ENCODE assay signal across 10 mouse cellular contexts in the genomic region with DNA sequence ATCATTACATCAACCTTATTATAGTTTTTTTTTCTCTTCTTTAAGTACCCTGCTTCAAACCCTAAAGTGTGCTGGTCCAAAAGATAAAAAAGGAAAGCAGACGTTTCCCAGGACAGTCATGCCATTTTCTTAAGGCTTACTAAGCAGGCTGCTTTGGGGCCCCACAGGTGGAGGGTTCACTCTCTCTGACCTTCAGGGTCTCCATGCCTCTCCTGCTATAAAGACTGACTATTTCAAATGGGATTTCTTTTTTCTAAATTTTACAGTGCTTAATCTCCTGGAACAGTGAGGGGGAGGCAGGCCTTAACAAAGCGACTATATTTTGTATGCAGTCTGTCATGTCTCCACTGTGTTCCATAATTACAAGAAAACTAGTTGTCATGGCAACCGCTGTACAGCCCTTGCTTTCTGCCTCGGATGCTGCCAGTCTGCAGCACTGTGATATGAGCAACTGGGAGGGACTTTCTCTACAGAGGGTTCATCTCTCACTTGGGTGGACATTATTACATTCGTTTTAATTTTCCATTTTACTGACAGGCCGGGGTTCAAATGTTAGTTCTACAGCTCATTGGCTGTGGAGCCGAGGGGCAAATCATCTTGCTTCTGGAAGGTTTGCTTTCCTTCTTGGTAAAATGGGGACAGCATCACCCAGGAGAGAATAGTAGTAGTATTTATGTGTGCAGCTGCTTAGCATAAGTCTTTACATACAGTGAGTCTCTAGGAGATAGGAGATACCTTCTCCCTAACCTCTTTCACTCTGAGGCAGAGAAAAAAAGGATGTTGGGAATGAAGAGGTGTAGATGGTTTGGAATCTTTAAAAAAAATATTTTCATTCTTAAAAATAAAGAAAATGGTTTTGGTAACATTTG. TPM values are rescaled to one million over a fixed set of nuclear protein-coding genes. Genes with fewer than 3 reads are reported as not detected.
A peak's percentile ranks its signal among the peaks of the same experiment; 100 is the strongest.
DNase-seq lines count a peak whose midpoint lies in the region; ATAC-seq and TF ChIP-seq lines count a peak whose summit lies in the region.
"Had no signal": no experiment of that assay in that cellular context is flagged by ENCODE, and none has a peak within 500 bp of the region (broad histone marks: within the 10 kb centered on the region; RNA-seq: fewer than 3 reads in every experiment).

No protein-coding gene starts in this region.

- H3K9me3 ChIP-seq in hindbrain, embryonic 16.5 days (ENCODE audit: control insufficient read depth, low read length) = no peaks in the 10 kb centered on the region
- no peaks in the 10 kb centered on the region for H3K9me3 ChIP-seq in midbrain, postnatal 0 days (ENCODE audit: low read length)

- 0 out of 2 replicates have a peak, but pooled peaks have one; percentile 3 for TF ChIP-seq CTCF in midbrain, postnatal 0 days (IDR thresholded peaks at IDR 0.05)

- peak; percentile 92 for ATAC-seq in hindbrain, embryonic 16.5 days
- peak; percentile 90 for ATAC-seq in midbrain, postnatal 0 days (ENCODE audit: low FRiP score)
- no peak for ATAC-seq in activated CD4-positive, CD25-positive, alpha-beta regulatory T cell, adult 4 months
- ATAC-seq: Patski had no signal

- H3K9ac ChIP-seq in hindbrain, embryonic 16.5 days (ENCODE audit: low read depth, low read length) = no peak overlapping the region
- 0 out of 2 replicates have a peak overlapping the region, but pooled peaks have one; percentile 8 for H3K9ac ChIP-seq in midbrain, postnatal 0 days (replicated peaks; ENCODE audit: low read length, poor library complexity, severe bottlenecking)

- H3K36me3 ChIP-seq in hindbrain, embryonic 16.5 days (ENCODE audit: control insufficient read depth, insufficient read depth, low read length) = peaks cover 2% of the 10 kb centered on the region; the same call in 1 of the 2 replicates
- peaks cover 3% of the 10 kb centered on the region for H3K36me3 ChIP-seq in midbrain, postnatal 0 days (ENCODE audit: insufficient read depth, low read length)

- peak overlapping the region; percentile 34 for H3K4me2 ChIP-seq in hindbrain, embryonic 16.5 days (ENCODE audit: low read length)
- peak overlapping the region; percentile 7; the same call in 1 of the 2 replicates for H3K4me2 ChIP-seq in midbrain, postnatal 0 days (ENCODE audit: low read depth, low read length, poor library complexity, severe bottlenecking)

- H3K4me3 ChIP-seq in hindbrain, embryonic 16.5 days (ENCODE audit: low read length) = no peak overlapping the region
- no peak overlapping the region for H3K4me3 ChIP-seq in midbrain, postnatal 0 days (ENCODE audit: low read depth, low read length)
- H3K4me3 ChIP-seq: gastrocnemius, adult 2 months had no signal

- DNase-seq in MN1 (ENCODE audit: low spot score) = peak; percentile 61
- DNase-seq in brain, embryonic 18.5 days (ENCODE audit: low read depth, low spot score) = peak; percentile 86
- peak; percentile 93 for DNase-seq in midbrain, postnatal 0 days (ENCODE audit: low spot score)
- no peak for DNase-seq in thymus, postnatal 36 days
- no peak for DNase-seq in thymus, postnatal 0 days (ENCODE audit: low spot score)
- DNase-seq: gastrocnemius, adult 2 months; liver had no signal

- H3K27ac ChIP-seq in hindbrain, embryonic 16.5 days (ENCODE audit: low read depth, low read length) = peak overlapping the region; percentile 78
- H3K27ac ChIP-seq in midbrain, postnatal 0 days (ENCODE audit: low read depth, low read length) = peak overlapping the region; percentile 73
- H3K27ac ChIP-seq: gastrocnemius, adult 2 months had no signal

- peaks cover 49% of the 10 kb centered on the region for H3K4me1 ChIP-seq in hindbrain, embryonic 16.5 days (ENCODE audit: control insufficient read depth, insufficient read depth, low read depth, low read length)
- H3K4me1 ChIP-seq in midbrain, postnatal 0 days (ENCODE audit: insufficient read depth, low read length) = peaks cover 25% of the 10 kb centered on the region

- no peaks in the 10 kb centered on the region for H3K27me3 ChIP-seq in hindbrain, embryonic 16.5 days (replicated peaks; ENCODE audit: control insufficient read depth, insufficient read depth, low read length)
- H3K27me3 ChIP-seq in midbrain, postnatal 0 days (ENCODE audit: insufficient read depth, low read length) = no peaks in the 10 kb centered on the region
- H3K27me3 ChIP-seq: Patski had no signal

- WGBS in hindbrain, embryonic 16.5 days = 23% methylated on average over 7 of the region's 7 CpGs
- WGBS in midbrain, postnatal 0 days = 13% methylated on average over 7 of the region's 7 CpGs

RNA-seq across cellular contexts. Expression of gene Nsg2, which starts 27.4 kb away (rescaled TPM):
- 530 and 557 TPM in 2 replicates for polyA plus RNA-seq in hindbrain, embryonic 16.5 days (2015; fragmentation: Nextera tagmentation; extraction: Ambion mirVana)
- 1,042 and 1,173 TPM in 2 replicates for total RNA-seq in midbrain, postnatal 0 days (2014; rRNA removed)
- polyA plus RNA-seq in midbrain, postnatal 0 days (2015; fragmentation: Nextera tagmentation; extraction: Ambion mirVana) = 641 and 644 TPM in 2 replicates
- 10 to 100 TPM; 65.0 to 90.0 TPM for polyA plus RNA-seq in activated CD4-positive, CD25-positive, alpha-beta regulatory T cell, adult 4 months (2017; shearing (Covaris generic))
- polyA plus RNA-seq in thymus, postnatal 0 days (2015; fragmentation: Nextera tagmentation; extraction: Ambion mirVana) = 129 and 138 TPM in 2 replicates
- total RNA-seq: gastrocnemius, adult 2 months had no signal
- polyA plus RNA-seq: Patski had no signal

Comparison
In these comparisons a context has a peak if more than half of its experiments do, and no peak if none do; other contexts are left out.
1. DNase-seq: peak in MN1 (single experiment), brain, embryonic 18.5 days (single experiment) and midbrain, postnatal 0 days (single experiment); none in thymus, postnatal 36 days (0 of 2) and thymus, postnatal 0 days (single experiment).